Mouse (Mus musculus): ENCODE measurements around the gene Elf1. TPM values are rescaled to one million over a fixed set of nuclear protein-coding genes. Genes with fewer than 3 reads are reported as not detected.

Gene Elf1
- polyA plus RNA-seq, 1 experiment from 2014 or later: 4.1 TPM

- peaks cover 78% of the 10 kb centered on the region for H3K36me3 ChIP-seq
- no peaks in the 10 kb centered on the region for H3K9me3 ChIP-seq
- H3K4me2 ChIP-seq (replicated peaks): no peak overlapping the region
- no peaks in the 10 kb centered on the region for H3K27me3 ChIP-seq
- peaks cover 4% of the 10 kb centered on the region; the same call in 1 of the 2 replicates for H3K4me1 ChIP-seq (replicated peaks)
- no peak for ATAC-seq
- no peak overlapping the region for H3K4me3 ChIP-seq (replicated peaks)
- H3K9ac ChIP-seq (replicated peaks): no peak overlapping the region
- WGBS: 87% methylated on average over 2 of the region's 2 CpGs
- no peak overlapping the region for H3K27ac ChIP-seq
Measured at GRCm38 (mm10) chr14:79473384-79473783, 7.6 kb upstream of the Elf1 start.

- peaks cover 13% of the 10 kb centered on the region for H3K36me3 ChIP-seq
- H3K4me3 ChIP-seq (replicated peaks): peak within 1 kb of the TSS; percentile 79
- under 1% methylated on average over 82 of the region's 86 CpGs for WGBS
- ATAC-seq: peak; percentile 94
- H3K27me3 ChIP-seq: peaks cover 8% of the 10 kb centered on the region; the same call in 1 of the 2 replicates
- no peaks in the 10 kb centered on the region for H3K9me3 ChIP-seq
- peaks cover 38% of the 10 kb centered on the region for H3K4me1 ChIP-seq (replicated peaks)
- H3K27ac ChIP-seq: peak within 1 kb of the TSS; percentile 99
- H3K9ac ChIP-seq (replicated peaks): peak within 1 kb of the TSS; percentile 86
- peak within 1 kb of the TSS; percentile 59 for H3K4me2 ChIP-seq (replicated peaks)
Measured at GRCm38 (mm10) chr14:79481339-79482151, 551 bp downstream of the Elf1 start, which contains the start of gene Wbp4. TSS of gene Wbp4 (minus strand) at chr14:79481520.

- WGBS: 0% methylated on average over 11 of the region's 11 CpGs
- ATAC-seq: no peak
- Histone ChIP-seq H3K9me3 (no peaks in the 10 kb centered on the region), H3K4me3 (replicated peaks) (peak overlapping the region; percentile 79), H3K27me3 (peaks cover 12% of the 10 kb centered on the region; the same call in 1 of the 2 replicates), H3K4me1 (replicated peaks) (peaks cover 45% of the 10 kb centered on the region), H3K36me3 (peaks cover 8% of the 10 kb centered on the region; the same call in 1 of the 2 replicates), H3K27ac (peak overlapping the region; percentile 99), H3K4me2 (replicated peaks) (peak overlapping the region; percentile 59), H3K9ac (replicated peaks) (peak overlapping the region; percentile 80)
Measured at GRCm38 (mm10) chr14:79482251-79482661, 1.3 kb downstream of the Elf1 start.

GRCm38 (mm10) chr14:79482747-79483355, 1.9 kb downstream of the Elf1 start:
- Histone ChIP-seq H3K27me3 (peaks cover 12% of the 10 kb centered on the region; the same call in 1 of the 2 replicates), H3K4me3 (replicated peaks) (peak overlapping the region; percentile 79), H3K27ac (peak overlapping the region; percentile 99; the same call in 1 of the 2 replicates), H3K9me3 (no peaks in the 10 kb centered on the region), H3K9ac (replicated peaks) (peak overlapping the region; percentile 80), H3K36me3 (peaks cover 6% of the 10 kb centered on the region; the same call in 1 of the 2 replicates), H3K4me2 (replicated peaks) (peak overlapping the region; percentile 59), H3K4me1 (replicated peaks) (peaks cover 51% of the 10 kb centered on the region)
- ATAC-seq: no peak
- 28% methylated on average over 15 of the region's 15 CpGs for WGBS

- H3K4me3 ChIP-seq (replicated peaks): peak overlapping the region; percentile 79; the same call in 1 of the 2 replicates
- no peak for ATAC-seq
- peaks cover 12% of the 10 kb centered on the region; the same call in 1 of the 2 replicates for H3K27me3 ChIP-seq
- no peak overlapping the region for H3K9ac ChIP-seq (replicated peaks)
- H3K4me2 ChIP-seq (replicated peaks): peak overlapping the region; percentile 59; the same call in 1 of the 2 replicates
- 82% methylated on average over 8 of the region's 8 CpGs for WGBS
- no peaks in the 10 kb centered on the region for H3K36me3 ChIP-seq
- H3K9me3 ChIP-seq: no peaks in the 10 kb centered on the region
- H3K27ac ChIP-seq: no peak overlapping the region
- peaks cover 47% of the 10 kb centered on the region for H3K4me1 ChIP-seq (replicated peaks)
Measured at GRCm38 (mm10) chr14:79483611-79484120, 2.7 kb downstream of the Elf1 start.

- Histone ChIP-seq H3K9ac (replicated peaks) (peak overlapping the region; percentile 41), H3K4me3 (replicated peaks) (peak overlapping the region; percentile 41; the same call in 1 of the 2 replicates), H3K36me3 (no peaks in the 10 kb centered on the region), H3K27ac (no peak overlapping the region), H3K4me1 (replicated peaks) (peaks cover 32% of the 10 kb centered on the region), H3K4me2 (replicated peaks) (peak overlapping the region; percentile 60), H3K27me3 (peaks cover 12% of the 10 kb centered on the region; the same call in 1 of the 2 replicates), H3K9me3 (no peaks in the 10 kb centered on the region)
- no peak for ATAC-seq
- 30% methylated on average over 8 of the region's 8 CpGs for WGBS
Measured at GRCm38 (mm10) chr14:79486617-79486992, 5.6 kb downstream of the Elf1 start.

GRCm38 (mm10) chr14:79486993-79487731, 6.2 kb downstream of the Elf1 start:
- Histone ChIP-seq H3K27me3 (peaks cover 12% of the 10 kb centered on the region; the same call in 1 of the 2 replicates), H3K4me2 (replicated peaks) (peak overlapping the region; percentile 60), H3K9me3 (no peaks in the 10 kb centered on the region), H3K4me1 (replicated peaks) (peaks cover 32% of the 10 kb centered on the region), H3K27ac (no peak overlapping the region), H3K9ac (replicated peaks) (peak overlapping the region; percentile 41), H3K4me3 (replicated peaks) (peak overlapping the region; percentile 41), H3K36me3 (no peaks in the 10 kb centered on the region)
- peak; percentile 55 for ATAC-seq
- WGBS: 9% methylated on average over 19 of the region's 19 CpGs

GRCm38 (mm10) chr14:79488531-79488930, 7.5 kb downstream of the Elf1 start:
- H3K4me2 ChIP-seq (replicated peaks): no peak overlapping the region
- no peak overlapping the region for H3K4me3 ChIP-seq (replicated peaks)
- no peaks in the 10 kb centered on the region for H3K9me3 ChIP-seq
- H3K9ac ChIP-seq (replicated peaks): no peak overlapping the region
- H3K27me3 ChIP-seq: peaks cover 12% of the 10 kb centered on the region; the same call in 1 of the 2 replicates
- 86% methylated on average over 9 of the region's 9 CpGs for WGBS
- ATAC-seq: no peak
- H3K36me3 ChIP-seq: no peaks in the 10 kb centered on the region
- H3K4me1 ChIP-seq (replicated peaks): peaks cover 21% of the 10 kb centered on the region
- H3K27ac ChIP-seq: no peak overlapping the region

GRCm38 (mm10) chr14:79489150-79489549, 8.2 kb downstream of the Elf1 start:
- Histone ChIP-seq H3K27ac (no peak overlapping the region), H3K4me1 (replicated peaks) (peaks cover 17% of the 10 kb centered on the region), H3K4me3 (replicated peaks) (no peak overlapping the region), H3K9me3 (no peaks in the 10 kb centered on the region), H3K9ac (replicated peaks) (no peak overlapping the region), H3K27me3 (peaks cover 12% of the 10 kb centered on the region; the same call in 1 of the 2 replicates), H3K4me2 (replicated peaks) (no peak overlapping the region), H3K36me3 (no peaks in the 10 kb centered on the region)
- ATAC-seq: no peak
- 86% methylated on average over 12 of the region's 12 CpGs for WGBS

GRCm38 (mm10) chr14:79490246-79490645, 9.3 kb downstream of the Elf1 start:
- Histone ChIP-seq H3K9me3 (no peaks in the 10 kb centered on the region), H3K27ac (no peak overlapping the region), H3K4me1 (replicated peaks) (peaks cover 17% of the 10 kb centered on the region), H3K4me2 (replicated peaks) (no peak overlapping the region), H3K27me3 (peaks cover 12% of the 10 kb centered on the region; the same call in 1 of the 2 replicates), H3K9ac (replicated peaks) (no peak overlapping the region), H3K4me3 (replicated peaks) (no peak overlapping the region), H3K36me3 (no peaks in the 10 kb centered on the region)
- ATAC-seq: no peak
- WGBS: 77% methylated on average over 3 of the region's 3 CpGs

GRCm38 (mm10) chr14:79494349-79494748, 13.4 kb downstream of the Elf1 start:
- no peaks in the 10 kb centered on the region for H3K27me3 ChIP-seq
- H3K36me3 ChIP-seq: no peaks in the 10 kb centered on the region
- no peaks in the 10 kb centered on the region for H3K4me1 ChIP-seq (replicated peaks)
- ATAC-seq: no peak
- H3K4me3 ChIP-seq (replicated peaks): no peak overlapping the region
- WGBS: 93% methylated on average over 6 of the region's 6 CpGs
- H3K9me3 ChIP-seq: no peaks in the 10 kb centered on the region
- no peak overlapping the region for H3K4me2 ChIP-seq (replicated peaks)
- no peak overlapping the region for H3K27ac ChIP-seq
- no peak overlapping the region for H3K9ac ChIP-seq (replicated peaks)
